Mouse (Mus musculus) adrenal gland, adult 8-10 months (tissue): ENCODE data around the gene Gm42791. TPM values are rescaled to one million over a fixed set of nuclear protein-coding genes. Genes with fewer than 3 reads are reported as not detected.

Experiments
- DNase-seq: peaks from one replicate; pipeline ENCODE4 v3.0.0; 2022
- total RNA-seq, 4 experiments: library from RNA; stranded (reverse); gene quantifications; 2 replicates each; pipeline ENCODE4 v1.2.4; 2022

The Gm42791 gene
- 1 to 10 TPM; 1.7 to 6.9 (median 5.2) TPM for total RNA-seq

GRCm38 (mm10) chr5:148994706-148995414 is at the start of gene Gm42791:
Gm42791 (minus strand) TSS chr5:148995147.
- DNase-seq, result peak; percentile 95

DNA sequence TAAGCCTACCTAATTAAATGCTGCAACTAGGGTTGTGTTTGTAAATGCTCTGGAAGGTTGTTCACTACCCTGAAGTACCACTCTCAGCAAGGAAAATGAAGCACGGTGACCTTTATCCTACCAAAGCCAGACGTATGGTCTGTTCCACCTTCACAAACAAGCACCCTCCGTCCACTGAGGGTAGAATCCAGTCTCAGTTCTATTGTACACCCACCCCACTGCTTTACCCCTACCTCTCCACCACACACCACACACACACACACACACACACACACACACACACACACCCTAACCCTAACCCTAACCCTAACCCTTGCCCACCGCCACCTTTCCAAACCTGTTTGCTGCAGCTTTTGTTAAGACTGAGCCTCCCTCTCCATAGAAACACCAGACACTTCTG is 49.1 kb upstream of the Gm42791 start:
- no peak for DNase-seq

DNA sequence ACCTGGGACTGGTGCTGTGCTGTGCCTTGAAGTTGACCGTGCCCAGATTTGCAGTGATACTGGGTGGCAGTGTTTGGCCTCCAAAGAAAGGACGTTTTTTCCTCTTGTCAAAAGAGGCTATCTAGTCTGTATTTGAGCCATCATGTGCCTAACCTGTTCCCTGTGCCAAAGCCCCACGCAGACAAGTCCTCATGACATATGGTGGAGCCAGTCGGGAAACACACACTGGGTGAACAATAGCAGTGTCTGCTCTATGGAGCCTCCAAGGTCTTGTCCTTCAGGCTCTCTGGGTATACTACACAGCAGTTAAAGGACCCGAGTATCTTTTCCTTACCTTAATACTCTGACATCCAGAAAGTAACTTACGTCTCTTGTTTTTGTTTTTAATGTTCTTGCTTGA is 48.3 kb upstream of the Gm42791 start:
- no peak for DNase-seq

DNA sequence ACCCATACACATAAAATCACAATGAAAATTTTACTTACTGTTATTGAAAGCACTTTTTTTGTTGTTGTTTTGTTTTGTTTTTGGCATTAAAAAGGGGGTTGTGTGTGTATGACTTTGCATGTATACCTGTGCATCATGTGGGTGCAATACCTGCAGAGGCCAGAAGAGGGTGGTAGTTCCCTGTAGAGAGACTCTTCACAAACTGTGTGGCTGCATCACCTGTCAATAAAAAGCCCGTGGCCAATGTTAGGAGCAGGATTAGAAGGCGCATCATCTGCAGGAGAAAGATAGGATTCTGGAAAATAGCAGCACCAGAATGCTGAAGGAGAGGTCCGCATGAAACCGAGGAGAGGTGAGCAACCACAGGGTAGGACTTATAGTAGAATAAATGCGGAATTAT is 44.9 kb upstream of the Gm42791 start:
- DNase-seq, result no peak

GRCm38 (mm10) chr5:149037729-149038128 is 42.8 kb upstream of the Gm42791 start:
- no peak for DNase-seq

- no peak for DNase-seq
Measured at GRCm38 (mm10) chr5:149036920-149037319, 42.0 kb upstream of the Gm42791 start.

GRCm38 (mm10) chr5:149032438-149032837 is 37.5 kb upstream of the Gm42791 start:
- DNase-seq, result no peak

DNA sequence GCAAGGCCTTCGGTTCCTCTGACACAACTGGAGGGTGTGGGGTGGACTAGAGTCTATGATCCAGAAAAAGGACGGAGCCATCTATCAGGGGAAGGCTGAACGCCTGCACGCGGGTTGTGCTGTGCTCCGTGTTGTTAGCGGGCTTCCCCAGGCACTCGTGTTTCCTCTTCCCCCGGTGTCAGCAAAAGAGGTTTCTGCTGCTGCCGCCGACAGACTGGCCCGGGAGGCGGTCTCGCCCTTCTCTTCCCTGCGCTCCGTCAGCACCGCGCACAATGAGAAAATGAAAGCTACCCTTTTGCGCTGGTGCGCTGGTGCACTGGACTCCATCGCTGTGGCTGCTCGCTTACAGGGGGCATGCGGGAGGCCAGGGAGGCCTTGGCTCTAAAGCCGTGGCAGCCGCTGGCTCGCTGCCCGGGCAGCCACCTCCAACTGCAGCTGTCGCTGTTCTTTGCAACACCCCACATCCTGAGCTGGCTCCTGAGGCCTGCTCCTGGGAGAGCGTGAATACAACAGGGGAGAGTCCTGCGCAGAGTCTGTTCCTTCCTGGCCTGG is 36.3 kb upstream of the Gm42791 start:
- peak; percentile 53 for DNase-seq

- DNase-seq, result no peak
Measured at GRCm38 (mm10) chr5:149030103-149030502, 35.2 kb upstream of the Gm42791 start.

GRCm38 (mm10) chr5:149028394-149028793 is 33.4 kb upstream of the Gm42791 start:
- no peak for DNase-seq

DNA sequence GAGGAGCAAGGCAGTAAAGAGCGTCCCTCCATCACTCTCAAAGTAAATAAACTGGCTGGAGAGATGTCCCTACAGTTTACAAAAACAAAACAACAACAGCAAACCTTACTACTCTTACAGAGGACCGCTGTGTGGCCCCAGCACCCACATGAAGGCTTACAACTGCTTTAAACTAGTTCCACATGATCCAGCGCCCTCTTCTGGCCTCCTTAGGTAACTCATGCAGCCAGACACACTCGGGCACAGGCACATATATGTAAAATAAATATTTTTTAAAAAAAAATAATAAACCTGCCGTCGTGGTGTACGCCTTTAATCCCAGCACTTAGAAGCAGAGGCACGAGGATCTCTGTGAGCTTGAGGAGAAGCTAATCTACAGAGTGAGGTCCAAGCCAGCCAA is 32.4 kb upstream of the Gm42791 start:
- no peak for DNase-seq

- no peak for DNase-seq
Measured at GRCm38 (mm10) chr5:149021120-149021519, 26.2 kb upstream of the Gm42791 start.

- no peak for DNase-seq
Measured at GRCm38 (mm10) chr5:149020681-149021062, 25.7 kb upstream of the Gm42791 start.

DNA sequence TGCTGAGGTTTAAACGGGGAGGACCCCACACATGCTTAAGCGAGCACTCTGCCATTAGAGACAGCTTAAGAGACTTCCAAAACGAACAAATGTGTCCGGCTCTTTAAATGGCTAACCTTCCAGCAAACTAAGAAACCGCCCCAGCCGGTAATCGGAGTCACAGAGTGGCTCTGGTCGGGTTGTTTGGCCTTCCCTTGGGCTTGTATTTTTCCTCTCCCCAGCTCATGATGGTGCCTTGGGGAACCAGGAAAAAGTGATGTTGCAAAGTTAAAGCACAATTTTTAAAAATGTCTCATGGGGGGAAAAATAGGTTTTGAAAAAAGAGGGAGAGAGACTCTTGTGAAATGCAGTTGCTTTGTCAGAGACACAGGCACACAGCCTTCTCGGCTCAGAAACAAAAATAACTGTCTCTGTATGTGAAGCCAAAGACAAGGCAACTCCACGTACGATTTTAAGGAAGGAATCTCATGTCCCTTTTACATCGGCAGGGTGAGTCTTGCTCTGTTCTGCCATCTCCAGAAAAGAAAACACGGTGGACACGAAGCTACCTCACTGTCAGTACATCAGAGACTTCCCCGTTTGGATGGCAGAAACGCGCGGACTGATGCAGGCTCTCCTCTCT is 25.2 kb upstream of the Gm42791 start:
- DNase-seq, result no peak

- no peak for DNase-seq
Measured at GRCm38 (mm10) chr5:149017666-149018415, 22.9 kb upstream of the Gm42791 start.

DNA sequence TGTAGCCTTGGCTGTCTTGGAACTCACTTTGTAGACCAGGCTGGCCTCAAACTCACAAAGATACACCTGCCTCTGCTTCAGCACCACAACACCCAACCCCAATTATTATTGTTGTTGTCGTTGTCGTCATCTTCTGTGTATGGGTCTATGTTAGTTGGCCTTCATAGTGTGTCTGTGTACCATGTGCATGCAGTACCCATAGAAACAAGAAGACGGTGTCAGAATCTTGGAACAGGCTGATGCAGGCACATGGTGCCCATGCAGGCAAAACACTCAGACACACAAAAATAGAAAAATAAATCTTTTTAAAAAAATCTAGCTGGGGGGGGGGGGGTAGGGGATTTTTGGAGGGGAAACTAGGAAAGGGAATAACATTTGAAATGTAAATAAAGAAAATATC is 22.2 kb upstream of the Gm42791 start:
- DNase-seq, result no peak

- no peak for DNase-seq
Measured at GRCm38 (mm10) chr5:149016261-149016660, 21.3 kb upstream of the Gm42791 start.

DNA sequence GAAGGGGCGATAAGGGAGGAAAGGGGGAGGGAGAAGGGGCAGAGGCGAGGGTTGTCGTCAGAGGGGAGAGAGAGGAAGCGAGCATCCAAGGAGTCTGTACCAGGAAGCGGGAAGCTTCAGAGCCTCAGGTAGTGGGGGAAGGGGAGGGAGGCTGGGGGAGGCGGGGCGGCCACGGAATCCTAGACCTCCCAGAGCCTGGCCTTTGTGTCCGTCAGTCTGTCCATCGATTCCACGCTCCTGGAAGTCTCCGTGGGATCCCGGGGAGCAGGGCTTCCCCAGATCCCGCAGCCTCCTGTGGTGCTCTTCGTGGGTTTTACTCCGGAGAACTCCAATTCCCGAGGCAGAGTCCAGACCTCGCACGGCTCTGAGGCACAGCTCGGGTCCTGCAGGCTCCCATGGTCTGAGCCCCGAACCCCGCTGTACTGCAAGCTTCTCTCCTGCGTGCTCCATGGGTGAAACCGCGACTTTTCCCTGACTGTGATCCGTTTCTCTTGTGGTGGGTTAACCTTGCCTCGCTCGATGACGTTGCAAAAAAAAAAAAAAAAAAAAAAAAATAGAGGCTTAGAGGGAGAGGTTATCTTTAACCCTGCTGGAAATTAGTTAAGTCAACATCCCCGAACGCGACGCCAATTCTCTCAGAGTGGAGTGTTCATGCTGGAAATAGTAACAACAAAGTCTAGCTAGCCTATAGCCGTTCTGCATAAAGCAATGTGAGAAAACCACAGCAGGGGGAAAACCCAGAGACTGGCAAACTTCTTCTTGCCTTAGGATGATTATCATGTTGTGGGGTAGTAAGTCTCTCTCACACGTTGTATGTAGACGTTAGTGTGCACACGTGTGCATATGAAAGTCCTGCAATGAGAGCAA is 20.6 kb upstream of the Gm42791 start:
- DNase-seq, result no peak

- no peak for DNase-seq
Measured at GRCm38 (mm10) chr5:149014600-149015268, 19.8 kb upstream of the Gm42791 start.

- DNase-seq, result no peak
Measured at GRCm38 (mm10) chr5:149013817-149014508, 19.0 kb upstream of the Gm42791 start.

DNA sequence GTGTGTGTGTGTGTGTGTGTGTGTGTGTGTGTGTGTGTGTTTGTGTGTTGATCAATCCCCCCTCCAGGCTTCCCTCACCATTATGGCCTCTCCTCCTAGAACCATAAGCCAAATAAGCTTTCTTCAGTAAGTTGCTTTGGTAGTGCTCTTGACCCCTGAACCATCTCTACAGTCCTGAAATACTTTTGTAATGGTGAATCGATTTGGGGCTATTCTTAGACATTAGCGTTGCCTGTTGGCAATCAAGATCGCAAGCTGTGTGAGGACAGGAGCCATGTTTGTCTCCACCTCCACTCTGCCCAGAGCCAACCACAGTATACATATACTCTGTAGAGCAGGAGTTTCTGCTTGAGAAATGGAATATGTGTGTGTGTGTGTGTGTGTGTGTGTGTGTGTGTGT is 14.2 kb upstream of the Gm42791 start:
- no peak for DNase-seq
